Mouse (Mus musculus): Measurements from ENCODE around the gene 6030452D12Rik. TPM values are rescaled to one million over a fixed set of nuclear protein-coding genes. Genes with fewer than 3 reads are reported as not detected.

Gene 6030452D12Rik
- polyA plus RNA-seq (2014; fragmentation: Illumina TruSeq; extraction: RNeasy Lipid Tissue Mini Kit (QIAGEN cat#74804); ENCODE audit: low replicate concordance), result not detected

DNA sequence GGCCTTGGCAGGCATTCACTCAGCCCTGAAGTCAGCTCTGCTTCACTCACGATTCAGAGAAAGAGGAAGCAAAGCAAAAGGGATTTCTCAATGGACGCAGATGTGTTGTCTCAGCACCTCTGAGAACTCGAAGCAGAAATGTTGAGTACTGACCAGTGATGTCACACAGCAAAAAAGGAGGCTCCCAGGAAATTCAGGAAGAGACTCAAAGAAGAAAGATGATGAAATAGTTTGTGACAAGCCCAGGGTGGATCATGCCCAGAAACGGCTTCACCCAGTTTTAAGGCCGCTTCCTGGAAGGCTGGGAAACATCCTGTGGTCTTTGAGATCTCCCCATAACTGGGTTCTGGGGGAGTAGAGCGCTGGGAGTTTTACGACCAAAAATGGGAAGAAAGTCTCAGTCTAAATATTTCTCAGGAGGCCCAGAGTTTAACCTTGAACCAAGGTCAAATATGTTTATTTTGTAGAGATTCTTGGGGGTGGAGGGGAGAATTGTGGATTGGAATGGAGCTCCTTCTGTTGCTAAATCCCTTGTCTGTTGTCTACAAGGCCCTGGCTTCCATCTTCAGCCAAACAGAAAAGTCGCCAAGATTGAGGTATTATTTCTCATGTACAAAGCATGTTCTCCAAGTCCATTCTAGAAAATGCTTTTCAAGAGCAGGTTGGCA is at the start of gene 6030452D12Rik:
Gene 6030452D12Rik, plus strand, starts transcription at position 505 of the 668 bp plus-strand sequence.

DNA sequence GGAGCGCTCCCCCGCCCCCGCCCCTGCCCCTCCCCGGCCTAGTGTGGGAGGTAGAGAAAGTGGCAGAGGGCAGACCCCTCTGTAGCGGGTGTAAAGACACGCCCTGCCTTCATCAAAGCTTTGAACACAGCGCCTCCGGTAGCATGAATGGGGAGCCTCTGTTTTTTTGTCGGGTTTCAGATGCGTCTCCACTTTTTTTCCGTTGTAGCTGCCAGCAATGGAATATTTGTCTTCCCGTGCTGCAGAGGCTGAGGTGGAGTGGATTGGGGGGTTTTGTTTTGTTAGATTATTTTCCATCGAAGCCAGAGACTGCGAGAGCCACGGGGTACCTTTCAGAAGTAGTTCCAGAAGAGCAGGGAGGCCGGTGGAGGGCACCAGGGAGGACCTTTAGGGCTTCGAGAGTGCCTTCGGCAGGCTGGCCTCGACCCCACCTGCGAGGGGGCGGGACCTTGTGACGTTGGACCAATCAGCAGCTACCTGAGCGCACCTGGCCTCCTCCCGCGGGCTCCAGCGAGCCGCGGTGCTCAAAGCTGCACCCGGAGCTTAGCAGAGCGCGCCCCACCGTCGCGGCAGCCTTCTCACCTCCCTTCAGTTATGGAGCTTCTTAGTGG is 10.1 kb downstream of the 6030452D12Rik start, which contains the start of gene Cdh3:
Gene Cdh3, plus strand, starts transcription at position 527 of the 611 bp plus-strand sequence.

Other genes starting within 250 kb of the 6030452D12Rik start
- 10.0 TPM for gene Smpd3, start 162.5 kb upstream of the 6030452D12Rik start, polyA plus RNA-seq (2014; fragmentation: Illumina TruSeq; extraction: RNeasy Lipid Tissue Mini Kit (QIAGEN cat#74804); ENCODE audit: low replicate concordance)
- 2.7 TPM for gene Zfp90, start 85.2 kb upstream of the 6030452D12Rik start, polyA plus RNA-seq (2014; fragmentation: Illumina TruSeq; extraction: RNeasy Lipid Tissue Mini Kit (QIAGEN cat#74804); ENCODE audit: low replicate concordance)
- gene Cdh3, start 10.4 kb downstream of the 6030452D12Rik start, polyA plus RNA-seq (2014; fragmentation: Illumina TruSeq; extraction: RNeasy Lipid Tissue Mini Kit (QIAGEN cat#74804); ENCODE audit: low replicate concordance), result not detected
- not detected for gene Gm10073, start 72.9 kb downstream of the 6030452D12Rik start, polyA plus RNA-seq (2014; fragmentation: Illumina TruSeq; extraction: RNeasy Lipid Tissue Mini Kit (QIAGEN cat#74804); ENCODE audit: low replicate concordance)
- gene Cdh1, start 102.8 kb downstream of the 6030452D12Rik start, polyA plus RNA-seq (2014; fragmentation: Illumina TruSeq; extraction: RNeasy Lipid Tissue Mini Kit (QIAGEN cat#74804); ENCODE audit: low replicate concordance), result 282 TPM
- gene Tango6, start 182.5 kb downstream of the 6030452D12Rik start, polyA plus RNA-seq (2014; fragmentation: Illumina TruSeq; extraction: RNeasy Lipid Tissue Mini Kit (QIAGEN cat#74804); ENCODE audit: low replicate concordance), result 0.26 TPM

All from small intestine, adult 10 weeks (tissue).